Mouse (Mus musculus): Measurements from ENCODE around the gene Kirrel3. TPM values are rescaled to one million over a fixed set of nuclear protein-coding genes. Genes with fewer than 3 reads are reported as not detected.

Kirrel3 gene
- polyA plus RNA-seq, 1 experiment from 2014 or later = 2.3 TPM

- H3K9ac ChIP-seq (ENCODE audit: low read length) = no peak overlapping the region
- 76% methylated on average over 7 of the region's 7 CpGs for WGBS
- no peak overlapping the region for H3K27ac ChIP-seq (ENCODE audit: low read length)
- H3K9me3 ChIP-seq (replicated peaks; ENCODE audit: control insufficient read depth, low read length) = no peaks in the 10 kb centered on the region
- no peak for ATAC-seq (ENCODE audit: insufficient read depth, low FRiP score)
- no peak overlapping the region for H3K4me2 ChIP-seq (ENCODE audit: low read depth, low read length)
- H3K4me1 ChIP-seq (ENCODE audit: control insufficient read depth, insufficient read depth, low read length) = no peaks in the 10 kb centered on the region
- no peak overlapping the region for H3K4me3 ChIP-seq (replicated peaks; ENCODE audit: low read length)
- no peaks in the 10 kb centered on the region for H3K27me3 ChIP-seq (ENCODE audit: control insufficient read depth, insufficient read depth, low read length)
- no peaks in the 10 kb centered on the region for H3K36me3 ChIP-seq (ENCODE audit: control insufficient read depth, insufficient read depth, low read length)
Measured at GRCm38 (mm10) chr9:34538591-34539335, 53.1 kb downstream of the Kirrel3 start.

DNA sequence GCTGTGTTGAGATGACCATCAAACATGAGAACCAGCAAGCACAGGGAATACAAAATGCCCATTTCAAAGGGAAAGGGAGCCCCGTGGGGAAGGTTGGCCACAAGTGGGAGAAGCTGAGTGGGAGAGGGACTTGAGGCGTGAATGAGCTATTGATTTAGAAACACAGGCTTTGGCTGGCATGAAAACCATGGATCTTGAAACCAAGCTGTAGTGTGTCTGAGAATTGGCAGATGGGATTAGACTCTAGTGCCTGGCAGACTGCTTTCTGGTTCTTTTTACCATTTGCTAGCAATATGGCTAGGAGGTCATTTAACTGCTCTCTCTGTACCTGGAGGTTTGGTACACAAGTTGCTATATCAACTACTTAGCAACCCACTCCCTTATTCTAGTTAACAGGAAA is 56.2 kb downstream of the Kirrel3 start:
- Histone ChIP-seq H3K4me3 (replicated peaks; ENCODE audit: low read length) (no peak overlapping the region), H3K27me3 (ENCODE audit: control insufficient read depth, insufficient read depth, low read length) (no peaks in the 10 kb centered on the region), H3K9me3 (replicated peaks; ENCODE audit: control insufficient read depth, low read length) (no peaks in the 10 kb centered on the region), H3K27ac (ENCODE audit: low read length) (no peak overlapping the region), H3K4me1 (ENCODE audit: control insufficient read depth, insufficient read depth, low read length) (no peaks in the 10 kb centered on the region), H3K9ac (ENCODE audit: low read length) (no peak overlapping the region), H3K36me3 (ENCODE audit: control insufficient read depth, insufficient read depth, low read length) (no peaks in the 10 kb centered on the region), H3K4me2 (ENCODE audit: low read depth, low read length) (no peak overlapping the region)
- WGBS = 77% methylated on average over 2 of the region's 2 CpGs
- ATAC-seq (ENCODE audit: insufficient read depth, low FRiP score) = no peak

GRCm38 (mm10) chr9:34555699-34556098 is 70.0 kb downstream of the Kirrel3 start:
- ATAC-seq (ENCODE audit: insufficient read depth, low FRiP score) = no peak
- Histone ChIP-seq H3K27ac (ENCODE audit: low read length) (no peak overlapping the region), H3K4me3 (replicated peaks; ENCODE audit: low read length) (no peak overlapping the region), H3K27me3 (ENCODE audit: control insufficient read depth, insufficient read depth, low read length) (no peaks in the 10 kb centered on the region), H3K4me1 (ENCODE audit: control insufficient read depth, insufficient read depth, low read length) (no peaks in the 10 kb centered on the region), H3K4me2 (ENCODE audit: low read depth, low read length) (no peak overlapping the region), H3K9me3 (replicated peaks; ENCODE audit: control insufficient read depth, low read length) (no peaks in the 10 kb centered on the region), H3K36me3 (ENCODE audit: control insufficient read depth, insufficient read depth, low read length) (no peaks in the 10 kb centered on the region), H3K9ac (ENCODE audit: low read length) (no peak overlapping the region)
- 48% methylated on average over 2 of the region's 2 CpGs for WGBS

DNA sequence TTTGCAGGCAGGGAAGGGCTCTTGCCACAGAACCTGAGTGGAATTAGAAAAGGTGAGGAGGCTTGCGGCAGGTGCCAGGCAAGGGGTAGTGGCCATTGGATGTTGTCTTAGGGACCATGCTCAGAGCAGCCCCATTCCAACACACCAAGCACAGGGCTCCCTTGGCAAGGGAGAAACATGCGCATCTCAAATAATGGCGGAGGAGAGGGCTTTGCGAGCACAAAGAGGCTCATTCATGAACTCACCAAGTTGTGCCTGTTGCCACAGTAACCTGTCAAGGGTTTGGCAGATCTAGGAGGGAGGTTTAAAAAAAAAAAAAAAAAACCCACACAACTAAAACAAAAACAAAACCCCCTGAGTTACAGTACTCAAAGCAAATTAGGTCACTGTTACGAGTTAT is 72.2 kb downstream of the Kirrel3 start:
- H3K4me2 ChIP-seq (ENCODE audit: low read depth, low read length) = no peak overlapping the region
- H3K36me3 ChIP-seq (ENCODE audit: control insufficient read depth, insufficient read depth, low read length) = no peaks in the 10 kb centered on the region
- 63% methylated on average over 5 of the region's 5 CpGs for WGBS
- no peaks in the 10 kb centered on the region for H3K9me3 ChIP-seq (replicated peaks; ENCODE audit: control insufficient read depth, low read length)
- no peak overlapping the region for H3K27ac ChIP-seq (ENCODE audit: low read length)
- no peaks in the 10 kb centered on the region for H3K4me1 ChIP-seq (ENCODE audit: control insufficient read depth, insufficient read depth, low read length)
- no peak overlapping the region for H3K9ac ChIP-seq (ENCODE audit: low read length)
- ATAC-seq (ENCODE audit: insufficient read depth, low FRiP score) = no peak
- no peak overlapping the region for H3K4me3 ChIP-seq (replicated peaks; ENCODE audit: low read length)
- H3K27me3 ChIP-seq (ENCODE audit: control insufficient read depth, insufficient read depth, low read length) = no peaks in the 10 kb centered on the region

DNA sequence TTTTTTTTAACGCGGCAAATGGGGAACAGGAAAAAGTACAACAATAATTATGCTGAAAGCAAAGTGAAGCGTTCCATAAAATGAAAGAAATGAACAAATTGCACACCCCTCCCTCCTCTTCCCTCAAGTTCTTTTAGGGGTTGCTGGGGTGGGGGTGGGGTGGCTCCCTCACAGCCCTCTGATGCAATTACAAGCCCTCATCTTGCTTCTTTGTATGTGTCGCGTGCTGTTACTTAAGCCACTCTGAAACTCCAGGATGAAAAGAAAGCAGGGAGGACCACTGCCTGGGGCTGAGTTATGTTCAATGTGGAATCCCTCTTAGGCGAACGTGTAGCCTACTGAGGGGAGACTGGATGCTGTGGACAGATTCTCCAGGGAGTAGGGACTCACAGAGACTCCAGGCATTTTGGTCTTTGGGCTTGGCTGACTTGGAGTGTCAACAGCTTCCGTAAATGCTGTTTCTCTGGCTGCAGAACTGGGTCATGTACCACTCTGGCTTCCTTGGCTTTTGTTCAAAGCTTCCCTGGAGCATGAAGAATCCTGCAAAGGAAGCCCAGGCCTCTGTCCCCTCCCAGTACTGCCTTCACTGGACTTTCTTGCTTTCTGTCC is 72.7 kb downstream of the Kirrel3 start:
- no peak overlapping the region for H3K4me2 ChIP-seq (ENCODE audit: low read depth, low read length)
- H3K4me1 ChIP-seq (ENCODE audit: control insufficient read depth, insufficient read depth, low read length) = no peaks in the 10 kb centered on the region
- no peaks in the 10 kb centered on the region for H3K36me3 ChIP-seq (ENCODE audit: control insufficient read depth, insufficient read depth, low read length)
- H3K27me3 ChIP-seq (ENCODE audit: control insufficient read depth, insufficient read depth, low read length) = no peaks in the 10 kb centered on the region
- ATAC-seq (ENCODE audit: insufficient read depth, low FRiP score) = no peak
- 64% methylated on average over 8 of the region's 8 CpGs for WGBS
- H3K27ac ChIP-seq (ENCODE audit: low read length) = no peak overlapping the region
- no peaks in the 10 kb centered on the region for H3K9me3 ChIP-seq (replicated peaks; ENCODE audit: control insufficient read depth, low read length)
- no peak overlapping the region for H3K9ac ChIP-seq (ENCODE audit: low read length)
- no peak overlapping the region for H3K4me3 ChIP-seq (replicated peaks; ENCODE audit: low read length)

GRCm38 (mm10) chr9:34559102-34559501 is 73.4 kb downstream of the Kirrel3 start:
- Histone ChIP-seq H3K4me2 (ENCODE audit: low read depth, low read length) (no peak overlapping the region), H3K4me3 (replicated peaks; ENCODE audit: low read length) (no peak overlapping the region), H3K9me3 (replicated peaks; ENCODE audit: control insufficient read depth, low read length) (no peaks in the 10 kb centered on the region), H3K4me1 (ENCODE audit: control insufficient read depth, insufficient read depth, low read length) (no peaks in the 10 kb centered on the region), H3K27me3 (ENCODE audit: control insufficient read depth, insufficient read depth, low read length) (no peaks in the 10 kb centered on the region), H3K36me3 (ENCODE audit: control insufficient read depth, insufficient read depth, low read length) (no peaks in the 10 kb centered on the region), H3K27ac (ENCODE audit: low read length) (no peak overlapping the region), H3K9ac (ENCODE audit: low read length) (no peak overlapping the region)
- WGBS = 87% methylated on average over 9 of the region's 9 CpGs
- ATAC-seq (ENCODE audit: insufficient read depth, low FRiP score) = no peak

DNA sequence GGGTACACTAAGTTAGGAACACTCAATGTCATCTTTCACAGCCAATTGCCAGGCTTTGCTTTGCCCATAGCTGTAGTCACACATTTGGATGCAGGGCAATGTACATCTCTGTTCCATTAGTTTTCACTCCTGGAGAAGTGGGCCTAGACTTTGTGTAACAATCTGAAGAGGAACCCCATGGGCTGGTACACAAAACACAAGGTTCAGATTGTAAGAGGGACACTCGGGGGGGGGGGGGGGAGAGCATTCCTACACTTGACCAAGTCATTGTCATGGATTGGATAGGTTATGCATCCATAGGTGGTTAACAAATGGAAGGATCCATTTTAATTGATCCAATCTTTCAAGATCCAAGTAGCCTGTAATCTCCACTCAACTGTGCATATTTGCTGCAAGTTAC is 75.6 kb downstream of the Kirrel3 start:
- no peak for ATAC-seq (ENCODE audit: insufficient read depth, low FRiP score)
- 68% methylated on average over 1 of the region's 1 CpGs for WGBS
- Histone ChIP-seq H3K9me3 (replicated peaks; ENCODE audit: control insufficient read depth, low read length) (no peaks in the 10 kb centered on the region), H3K36me3 (ENCODE audit: control insufficient read depth, insufficient read depth, low read length) (no peaks in the 10 kb centered on the region), H3K4me1 (ENCODE audit: control insufficient read depth, insufficient read depth, low read length) (no peaks in the 10 kb centered on the region), H3K27me3 (ENCODE audit: control insufficient read depth, insufficient read depth, low read length) (no peaks in the 10 kb centered on the region), H3K4me3 (replicated peaks; ENCODE audit: low read length) (no peak overlapping the region), H3K4me2 (ENCODE audit: low read depth, low read length) (no peak overlapping the region), H3K9ac (ENCODE audit: low read length) (no peak overlapping the region), H3K27ac (ENCODE audit: low read length) (no peak overlapping the region)

DNA sequence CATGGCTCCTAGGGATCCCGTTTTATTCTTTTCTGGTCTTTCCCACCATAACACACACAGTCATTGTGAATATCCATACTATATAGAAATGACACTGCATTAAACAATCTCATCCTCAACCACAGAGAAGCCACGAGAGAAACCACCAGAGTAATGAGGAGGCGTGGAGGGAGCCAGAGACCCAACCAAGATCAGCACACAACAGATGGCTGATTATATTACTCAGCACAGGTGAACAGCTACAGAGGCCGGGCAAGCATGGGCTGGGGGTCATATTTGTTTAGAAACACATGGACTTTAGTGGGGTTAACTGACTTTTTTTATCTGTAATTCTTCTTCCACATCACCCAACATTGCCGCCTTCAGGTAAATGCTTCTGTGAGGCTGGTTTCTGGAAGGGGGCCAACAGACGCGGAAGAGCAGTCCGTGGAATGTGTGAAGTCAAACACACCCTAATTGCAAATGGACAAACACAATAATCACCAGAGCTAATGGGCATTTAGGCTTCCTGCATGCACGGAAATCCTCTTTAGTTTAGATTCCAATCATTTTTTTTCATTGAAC is 76.8 kb downstream of the Kirrel3 start:
- Histone ChIP-seq H3K27me3 (ENCODE audit: control insufficient read depth, insufficient read depth, low read length) (no peaks in the 10 kb centered on the region), H3K4me3 (replicated peaks; ENCODE audit: low read length) (no peak overlapping the region), H3K4me2 (ENCODE audit: low read depth, low read length) (no peak overlapping the region), H3K27ac (ENCODE audit: low read length) (no peak overlapping the region), H3K9ac (ENCODE audit: low read length) (no peak overlapping the region), H3K36me3 (ENCODE audit: control insufficient read depth, insufficient read depth, low read length) (no peaks in the 10 kb centered on the region), H3K9me3 (replicated peaks; ENCODE audit: control insufficient read depth, low read length) (no peaks in the 10 kb centered on the region), H3K4me1 (ENCODE audit: control insufficient read depth, insufficient read depth, low read length) (no peaks in the 10 kb centered on the region)
- 37% methylated on average over 9 of the region's 9 CpGs for WGBS
- ATAC-seq (ENCODE audit: insufficient read depth, low FRiP score) = no peak

- ATAC-seq (ENCODE audit: insufficient read depth, low FRiP score) = no peak
- Histone ChIP-seq H3K4me3 (replicated peaks; ENCODE audit: low read length) (no peak overlapping the region), H3K27ac (ENCODE audit: low read length) (no peak overlapping the region), H3K36me3 (ENCODE audit: control insufficient read depth, insufficient read depth, low read length) (no peaks in the 10 kb centered on the region), H3K4me2 (ENCODE audit: low read depth, low read length) (no peak overlapping the region), H3K9ac (ENCODE audit: low read length) (no peak overlapping the region), H3K4me1 (ENCODE audit: control insufficient read depth, insufficient read depth, low read length) (no peaks in the 10 kb centered on the region), H3K9me3 (replicated peaks; ENCODE audit: control insufficient read depth, low read length) (no peaks in the 10 kb centered on the region), H3K27me3 (ENCODE audit: control insufficient read depth, insufficient read depth, low read length) (no peaks in the 10 kb centered on the region)
- WGBS = 86% methylated on average over 4 of the region's 4 CpGs
Measured at GRCm38 (mm10) chr9:34573906-34574305, 88.2 kb downstream of the Kirrel3 start.
